Mouse (Mus musculus) CH12.LX (cell line): ENCODE measurements at regions not wholly inside any gene's neighbourhood (a gene's known extent, or its start where the extent isn't known, plus 50 kb on each side); places are given as distances from the start of the nearest gene placed in this dataset.

ENCODE experiments used
- DNase-seq: peaks from one replicate; pipeline ENCODE4 v3.0.0-alpha.2; 2013; ENCODE audit errors: extremely low read depth
- H3K27ac ChIP-seq: 2 replicates; pipeline ENCODE4 v1.5.1; 2012; ENCODE audit warnings: low read depth, mild to moderate bottlenecking, control low read depth, moderate library complexity; ENCODE audit not compliant: insufficient read depth
- H3K27me3 ChIP-seq: replicated peaks from 2 replicates; pipeline ENCODE3; 2012; ENCODE audit warnings: inconsistent platforms
- H3K36me3 ChIP-seq, 2 experiments: replicated peaks in 1 of 2; 2 replicates each; pipeline versions ENCODE3 to v1.6.1; 2012; ENCODE audit warnings: inconsistent platforms in 1 of 2, low read length in 1 of 2, mild to moderate bottlenecking in 1 of 2, mixed read lengths in 1 of 2, moderate library complexity in 1 of 2; ENCODE audit not compliant: control insufficient read depth in 1 of 2, insufficient read depth in 1 of 2
- H3K4me1 ChIP-seq, 2 experiments: 2 replicates each; pipeline ENCODE4 v1.6.1; 2012; ENCODE audit warnings: inconsistent platforms in 1 of 2, moderate library complexity in 1 of 2; ENCODE audit not compliant: insufficient read depth in 2 of 2, control insufficient read depth in 1 of 2
- H3K4me2 ChIP-seq: 2 replicates; pipeline ENCODE4 v1.6.1; 2012; ENCODE audit warnings: low read depth, mild to moderate bottlenecking, control low read depth; ENCODE audit not compliant: poor library complexity, insufficient read depth, severe bottlenecking
- H3K4me3 ChIP-seq, 3 experiments: fragments of 150-350 bp in 1 of 3; sonication (generic) in 1 of 3; replicated peaks in 1 of 3; 2 replicates each; pipeline versions ENCODE3 to v1.5.1; 2011 to 2012; ENCODE audit warnings: low read depth in 2 of 3, low read length in 2 of 3, mild to moderate bottlenecking in 2 of 3, moderate library complexity in 2 of 3, control low read depth in 1 of 3, improper control_type of control experiment in 1 of 3, inconsistent platforms in 1 of 3, mixed read lengths in 1 of 3; ENCODE audit not compliant: poor library complexity in 1 of 3
- H3K79me2 ChIP-seq: replicated peaks from 2 replicates; pipeline ENCODE4 v1.6.1; 2012; ENCODE audit warnings: mild to moderate bottlenecking, moderate library complexity; ENCODE audit not compliant: control insufficient read depth, poor library complexity, insufficient read depth, severe bottlenecking; ENCODE audit errors: extremely low read depth
- H3K9ac ChIP-seq: 2 replicates; pipeline ENCODE4 v1.6.1; 2012; ENCODE audit warnings: low read depth, mild to moderate bottlenecking, control low read depth, moderate library complexity; ENCODE audit not compliant: insufficient read depth
- H3K9me3 ChIP-seq: replicated peaks from 2 replicates; pipeline ENCODE3; 2012; ENCODE audit warnings: low read length, inconsistent platforms, mixed read lengths
- CHD2 ChIP-seq: IDR thresholded peaks from 2 replicates; pipeline ENCODE4 v1.6.1; 2011; ENCODE audit warnings: low read length, improper control_type of control experiment
- ETS1 ChIP-seq: conservative IDR thresholded peaks from 2 replicates; pipeline ENCODE4 v1.6.1; 2012; ENCODE audit warnings: low read depth, mild to moderate bottlenecking, inconsistent platforms, low read length, improper control_type of control experiment, moderate library complexity
- HCFC1 ChIP-seq: IDR thresholded peaks from 2 replicates; pipeline ENCODE4 v1.6.1; 2012; ENCODE audit warnings: low read depth, mild to moderate bottlenecking, inconsistent platforms, low read length, improper control_type of control experiment
- MEF2A ChIP-seq: IDR thresholded peaks from 2 replicates; pipeline ENCODE4 v1.6.1; 2014; ENCODE audit warnings: low read depth, mild to moderate bottlenecking, inconsistent platforms, low read length, improper control_type of control experiment, borderline replicate concordance
- POLR2A ChIP-seq: IDR thresholded peaks from 2 replicates; pipeline ENCODE4 v1.6.1; 2011; ENCODE audit warnings: low read depth, mild to moderate bottlenecking, improper control_type of control experiment, low read length
- TCF12 ChIP-seq: IDR thresholded peaks from 2 replicates; pipeline ENCODE4 v1.6.1; 2014; ENCODE audit warnings: low read depth, mild to moderate bottlenecking, inconsistent platforms, low read length, improper control_type of control experiment
- ZC3H11A ChIP-seq: IDR thresholded peaks from 2 replicates; pipeline ENCODE4 v1.6.1; 2012; ENCODE audit warnings: low read depth, mild to moderate bottlenecking, inconsistent platforms, low read length, improper control_type of control experiment
- dilution Hi-C: fragments of 300-500 bp; cut with MboI; formaldehyde crosslinking; loops from 2 replicates; pipeline ENCODE4 v1.14.3; 2020; ENCODE audit warnings: low sequenced_read_pairs; ENCODE audit not compliant: extremely low pct_unique_long_range_greater_than_20kb, extremely low pct_ligation_motif_present
- in situ Hi-C: fragments of 300-500 bp; cut with MboI; formaldehyde crosslinking; loops from 3 replicates; pipeline ENCODE4 v1.14.3; 2019; ENCODE audit warnings: low sequenced_read_pairs, low pct_ligation_motif_present, low pct_unique_long_range_greater_than_20kb, mixed read lengths

- in situ Hi-C loops, result no loop called here
- H3K36me3 ChIP-seq, result no peaks in the 10 kb centered on the region
- H3K4me1 ChIP-seq, result no peaks in the 10 kb centered on the region
- TF ChIP-seq ZC3H11A, result no peak
- TF ChIP-seq ETS1, result no peak
- no peak for TF ChIP-seq POLR2A
- dilution Hi-C loops, result no loop called here
- H3K4me3 ChIP-seq, result no peak overlapping the region
- H3K9ac ChIP-seq, result no peak overlapping the region
- no peak overlapping the region for H3K4me2 ChIP-seq
- H3K9me3 ChIP-seq, result no peaks in the 10 kb centered on the region
- no peaks in the 10 kb centered on the region for H3K79me2 ChIP-seq
- no peaks in the 10 kb centered on the region for H3K27me3 ChIP-seq
- H3K27ac ChIP-seq, result no peak overlapping the region
- DNase-seq, result no peak
These were observed 697.1 kb downstream of the Kcnj2 start for GRCm38 (mm10) chr11:111763081-111763480.

DNA sequence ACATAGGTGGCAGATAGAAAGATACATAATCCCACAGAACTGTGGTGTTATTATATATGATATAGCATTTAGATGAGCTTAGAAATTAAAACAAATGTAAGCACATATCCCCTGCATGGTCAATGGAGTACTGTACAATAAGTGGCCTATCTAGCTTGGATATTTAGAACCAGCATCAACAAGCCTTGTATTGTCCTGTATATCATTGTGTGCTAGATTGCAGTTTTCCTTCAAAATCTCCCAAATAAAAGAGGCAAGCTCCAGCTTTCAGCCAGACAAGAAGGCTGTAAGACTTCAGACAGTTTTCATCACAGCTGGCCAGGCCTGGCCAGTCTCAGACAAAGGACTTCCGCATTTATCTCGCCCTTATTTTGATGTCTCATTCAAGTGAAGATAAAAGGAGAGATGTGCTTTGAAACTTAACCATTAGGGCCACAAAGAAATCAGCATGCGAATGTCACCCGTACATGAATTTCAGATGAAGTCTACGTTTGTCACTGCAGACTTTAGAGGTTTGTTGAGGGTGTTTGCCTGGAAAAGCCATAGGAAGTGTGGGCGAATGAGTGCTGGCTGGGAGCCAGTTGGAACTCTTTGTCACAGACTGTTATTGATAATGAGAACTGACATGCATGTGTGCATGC is 700.5 kb downstream of the Kcnj2 start:
- H3K9me3 ChIP-seq, result no peaks in the 10 kb centered on the region
- no peak for TF ChIP-seq HCFC1
- no peak for TF ChIP-seq CHD2
- H3K27me3 ChIP-seq, result no peaks in the 10 kb centered on the region
- in situ Hi-C loops (no loop called here), dilution Hi-C loops (no loop called here)
- H3K79me2 ChIP-seq, result no peaks in the 10 kb centered on the region
- DNase-seq, result no peak
- no peaks in the 10 kb centered on the region for H3K4me1 ChIP-seq
- H3K4me3 ChIP-seq, result no peak overlapping the region
- no peaks in the 10 kb centered on the region for H3K36me3 ChIP-seq
- H3K27ac ChIP-seq, result no peak overlapping the region
- H3K9ac ChIP-seq, result no peak overlapping the region
- H3K4me2 ChIP-seq, result no peak overlapping the region

GRCm38 (mm10) chr11:111767012-111767392 is 701.0 kb downstream of the Kcnj2 start:
- Histone ChIP-seq H3K79me2 (no peaks in the 10 kb centered on the region), H3K4me2 (no peak overlapping the region), H3K36me3 (no peaks in the 10 kb centered on the region), H3K4me1 (no peaks in the 10 kb centered on the region), H3K27ac (no peak overlapping the region), H3K27me3 (no peaks in the 10 kb centered on the region), H3K9ac (no peak overlapping the region), H3K4me3 (no peak overlapping the region), H3K9me3 (no peaks in the 10 kb centered on the region)
- in situ Hi-C loops (no loop called here), dilution Hi-C loops (no loop called here)
- TF ChIP-seq MEF2A, result no peak
- no peak for TF ChIP-seq TCF12
- DNase-seq, result no peak
